Mouse (Mus musculus) bone marrow, adult 2 months (tissue): ENCODE measurements around the gene Tmed6. TPM values are rescaled to one million over a fixed set of nuclear protein-coding genes. Genes with fewer than 3 reads are reported as not detected.
A peak's percentile ranks its signal among the peaks of the same experiment; 100 is the strongest.
"Not testable (repeated sequence)": the region's sequence is repeated elsewhere in the genome, so short reads cannot be mapped to it uniquely, and the experiment has no call there.

Experiments used
- H3K27ac ChIP-seq: fragments of 200-500 bp; 2 replicates; pipeline ENCODE4 v1.5.1; 2012; ENCODE audit warnings: low read depth, mild to moderate bottlenecking, control low read depth, inconsistent platforms, low read length; ENCODE audit not compliant: control insufficient read depth, poor library complexity, insufficient read depth
- H3K4me1 ChIP-seq: fragments of 200-500 bp; 2 replicates; pipeline ENCODE4 v1.6.1; 2011; ENCODE audit warnings: low read length; ENCODE audit not compliant: control insufficient read depth, insufficient read depth
- H3K4me3 ChIP-seq: fragments of 200-500 bp; replicated peaks from 2 replicates; pipeline ENCODE3; 2011; ENCODE audit warnings: mild to moderate bottlenecking, low read depth, low read length, control low read depth; ENCODE audit not compliant: control insufficient read depth
- CTCF ChIP-seq: fragments of 200-500 bp; IDR thresholded peaks from 2 replicates; pipeline ENCODE4 v1.5.1; 2011; ENCODE audit warnings: low read length, control low read depth; ENCODE audit not compliant: control insufficient read depth, insufficient read depth
- POLR2A ChIP-seq: fragments of 200-500 bp; IDR thresholded peaks from 2 replicates; pipeline ENCODE4 v1.6.1; 2011; ENCODE audit warnings: low read depth, mild to moderate bottlenecking, control low read depth, low read length, borderline replicate concordance; ENCODE audit not compliant: control insufficient read depth
- WGBS: fragments of 180-500 bp; shearing (Covaris S2); methylation state at CpG from one replicate; pipeline ENCODE4 v1.1.7; 2018; 5-methylcytosine and 5-hydroxymethylcytosine counted together
- polyA plus RNA-seq: library from polyadenylated mRNA; stranded (reverse); fragments of >200 nt; gene quantifications from 2 replicates; pipeline ENCODE4 v1.2.4, GENCODE M21; 2011; ENCODE audit warnings: low replicate concordance; ENCODE audit not compliant: missing spikeins, insufficient read depth, insufficient read length

Tmed6 gene
- polyA plus RNA-seq, 1 experiment = not detected

- no peak overlapping the region for H3K27ac ChIP-seq
- H3K4me1 ChIP-seq = no peaks in the 10 kb centered on the region
- H3K4me3 ChIP-seq = no peak overlapping the region
- 81% methylated on average over 23 of the region's 23 CpGs for WGBS
- TF ChIP-seq POLR2A = no peak
- TF ChIP-seq CTCF = no peak
These were observed 43.7 kb upstream of the Tmed6 start for GRCm38 (mm10) chr8:107108978-107109720.

- WGBS = 90% methylated on average over 5 of the region's 5 CpGs
- H3K4me1 ChIP-seq, H3K4me3 ChIP-seq, H3K27ac ChIP-seq: not testable (repeated sequence)
These were observed 42.6 kb upstream of the Tmed6 start for GRCm38 (mm10) chr8:107108089-107108488.

GRCm38 (mm10) chr8:107104547-107104946 lies 39.1 kb upstream of the Tmed6 start:
- Histone ChIP-seq H3K4me1 (no peaks in the 10 kb centered on the region; the same call in 1 of the 2 replicates), H3K4me3 (no peak overlapping the region), H3K27ac (no peak overlapping the region)
- WGBS = 23% methylated on average over 4 of the region's 4 CpGs
- TF ChIP-seq POLR2A = no peak
- TF ChIP-seq CTCF = peak; percentile 75

- H3K27ac ChIP-seq = no peak overlapping the region
- H3K4me1 ChIP-seq = no peaks in the 10 kb centered on the region; the same call in 1 of the 2 replicates
- H3K4me3 ChIP-seq = no peak overlapping the region
- 71% methylated on average over 2 of the region's 2 CpGs for WGBS
- TF ChIP-seq POLR2A (no peak), CTCF (no peak)
These were observed 35.2 kb upstream of the Tmed6 start for GRCm38 (mm10) chr8:107100635-107101034.

GRCm38 (mm10) chr8:107096366-107097036 lies 31.1 kb upstream of the Tmed6 start, which contains the start of gene Terf2:
Gene Terf2 (minus strand): TSS chr8:107096547.
- 3% methylated on average over 39 of the region's 39 CpGs for WGBS
- peak; percentile 42; the same call in 1 of the 2 replicates for TF ChIP-seq POLR2A
- no peak for TF ChIP-seq CTCF
- Histone ChIP-seq H3K4me1 (peaks cover 1% of the 10 kb centered on the region), H3K4me3 (peak within 1 kb of the TSS; percentile 97), H3K27ac (peak within 1 kb of the TSS; percentile 93)

- TF ChIP-seq CTCF (no peak), POLR2A (no peak)
- H3K4me1 ChIP-seq = peaks cover 1% of the 10 kb centered on the region
- H3K4me3 ChIP-seq = peak overlapping the region; percentile 97
- H3K27ac ChIP-seq = peak overlapping the region; percentile 93
- WGBS = 2% methylated on average over 53 of the region's 53 CpGs
These were observed 30.4 kb upstream of the Tmed6 start for GRCm38 (mm10) chr8:107095717-107096365.

GRCm38 (mm10) chr8:107090531-107090930 lies 25.1 kb upstream of the Tmed6 start:
- Histone ChIP-seq H3K27ac (no peak overlapping the region), H3K4me3 (no peak overlapping the region), H3K4me1 (peaks cover 1% of the 10 kb centered on the region)
- WGBS = 92% methylated on average over 7 of the region's 7 CpGs
- TF ChIP-seq CTCF (no peak), POLR2A (no peak)

GRCm38 (mm10) chr8:107088526-107089063 lies 23.2 kb upstream of the Tmed6 start:
- Histone ChIP-seq H3K27ac (no peak overlapping the region), H3K4me1 (no peaks in the 10 kb centered on the region; the same call in 1 of the 2 replicates), H3K4me3 (no peak overlapping the region)
- 92% methylated on average over 5 of the region's 5 CpGs for WGBS
- TF ChIP-seq CTCF = no peak
- no peak for TF ChIP-seq POLR2A
